Mouse (Mus musculus): ENCODE data around the gene Dnmt1. TPM values are rescaled to one million over a fixed set of nuclear protein-coding genes. Genes with fewer than 3 reads are reported as not detected.
A peak's percentile ranks its signal among the peaks of the same experiment; 100 is the strongest.

Dnmt1 gene
- polyA plus RNA-seq, 1 experiment from 2014 or later: 80.0 TPM

DNA sequence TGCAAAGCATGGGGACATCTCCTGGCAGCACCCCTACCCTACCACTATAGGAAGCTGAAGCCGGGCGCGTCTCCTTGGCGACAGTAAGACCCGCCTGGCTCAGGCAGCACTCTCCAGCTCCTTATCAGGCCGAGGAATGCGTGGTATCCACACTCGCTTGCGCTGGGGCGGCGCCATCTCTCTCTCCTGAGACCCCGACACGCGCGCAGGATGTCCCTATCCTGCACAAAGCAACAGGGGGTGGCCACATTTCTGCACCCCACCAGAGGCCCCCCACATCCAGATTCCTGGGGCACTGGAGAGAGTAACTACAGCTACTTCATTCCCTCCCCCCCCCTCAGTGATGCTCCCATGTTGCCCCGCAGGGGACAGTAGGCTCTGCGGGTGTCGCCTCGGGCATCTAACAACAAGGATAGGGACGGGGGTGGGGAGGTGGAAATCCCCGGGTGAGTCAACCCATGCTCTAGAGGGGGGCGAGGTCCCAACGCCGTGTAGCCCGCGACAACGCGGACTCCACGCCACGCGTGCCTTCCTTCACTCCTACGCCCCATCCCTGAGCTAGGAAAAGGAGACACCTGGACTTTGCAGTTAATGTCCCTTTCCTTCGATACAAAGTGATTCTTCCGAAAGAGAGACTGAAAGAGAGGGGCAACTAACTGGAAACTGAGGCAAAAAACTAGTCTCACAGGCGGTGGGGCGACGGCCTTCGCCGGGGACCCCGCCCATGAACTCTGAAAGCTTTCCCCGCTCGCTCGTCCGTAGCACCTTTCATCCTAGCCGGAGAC is 15.9 kb upstream of the Dnmt1 start:
- under 1% methylated on average over 45 of the region's 45 CpGs for WGBS
- Histone ChIP-seq H3K4me1 (peaks cover 25% of the 10 kb centered on the region), H3K4me2 (replicated peaks) (peak overlapping the region; percentile 100), H3K9ac (replicated peaks) (peak overlapping the region; percentile 77), H3K27me3 (no peaks in the 10 kb centered on the region), H3K4me3 (peak overlapping the region; percentile 81), H3K36me3 (no peaks in the 10 kb centered on the region), H3K9me3 (no peaks in the 10 kb centered on the region), H3K27ac (replicated peaks) (no peak overlapping the region)
- ATAC-seq (replicated peaks): peak; percentile 60

DNA sequence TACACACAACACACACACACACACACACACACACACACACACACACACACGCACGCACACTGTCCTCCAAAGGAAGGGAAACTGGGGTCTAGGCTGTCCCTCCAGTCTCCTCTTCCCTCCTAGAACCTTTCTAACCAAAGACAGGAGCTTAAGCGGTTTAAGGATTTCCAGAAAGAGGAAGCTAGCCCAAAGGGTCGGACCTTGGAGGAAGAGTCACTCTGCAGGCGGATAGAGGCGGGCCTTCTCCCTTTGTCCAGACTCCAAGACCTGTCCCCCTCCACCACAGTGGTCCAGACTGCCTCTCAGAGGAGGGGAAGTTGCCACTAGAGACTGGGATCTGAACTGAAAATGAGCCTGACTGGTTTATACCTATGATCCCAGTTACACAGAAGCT is 14.0 kb upstream of the Dnmt1 start:
- Histone ChIP-seq H3K9me3 (no peaks in the 10 kb centered on the region), H3K36me3 (no peaks in the 10 kb centered on the region), H3K4me2 (replicated peaks) (no peak overlapping the region), H3K27ac (replicated peaks) (no peak overlapping the region), H3K27me3 (no peaks in the 10 kb centered on the region), H3K9ac (replicated peaks) (no peak overlapping the region), H3K4me1 (peaks cover 25% of the 10 kb centered on the region), H3K4me3 (no peak overlapping the region)
- WGBS: 36% methylated on average over 4 of the region's 6 CpGs
- ATAC-seq (replicated peaks): no peak

DNA sequence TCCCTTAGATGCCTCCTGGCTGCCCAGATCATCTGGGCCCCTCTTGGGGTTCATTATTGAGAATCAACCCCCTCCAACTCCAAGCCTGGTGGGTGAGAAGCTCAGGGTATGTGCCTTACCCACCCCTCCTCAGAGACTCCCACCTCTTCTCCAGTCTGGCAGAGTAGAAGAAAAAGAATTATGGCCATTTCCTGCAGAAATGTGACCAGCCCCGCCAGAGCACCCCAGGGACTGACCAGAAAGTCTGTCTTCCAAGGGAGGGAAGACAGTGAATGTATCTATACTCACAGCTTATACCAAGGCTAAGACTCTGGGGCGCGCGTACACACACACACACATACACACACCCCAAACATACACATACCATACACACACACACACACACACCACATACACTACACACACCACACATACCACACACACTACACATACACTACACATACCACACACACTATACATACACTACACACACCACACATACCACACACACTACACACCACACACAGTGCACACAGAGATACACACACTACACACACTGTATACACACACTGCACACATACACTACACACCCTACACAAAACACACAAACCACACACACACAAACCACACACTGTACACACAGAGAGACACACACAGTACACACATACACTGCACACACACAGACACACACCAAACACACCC is 13.5 kb upstream of the Dnmt1 start:
- Histone ChIP-seq H3K27ac (replicated peaks) (no peak overlapping the region), H3K4me2 (replicated peaks) (no peak overlapping the region; the same call in 1 of the 2 replicates), H3K4me1 (peaks cover 25% of the 10 kb centered on the region), H3K4me3 (no peak overlapping the region), H3K27me3 (no peaks in the 10 kb centered on the region), H3K36me3 (no peaks in the 10 kb centered on the region), H3K9ac (replicated peaks) (no peak overlapping the region), H3K9me3 (no peaks in the 10 kb centered on the region)
- 94% methylated on average over 4 of the region's 4 CpGs for WGBS
- no peak for ATAC-seq (replicated peaks)

- peaks cover 25% of the 10 kb centered on the region for H3K4me1 ChIP-seq
- H3K4me2 ChIP-seq (replicated peaks): no peak overlapping the region; the same call in 1 of the 2 replicates
- no peaks in the 10 kb centered on the region; the same call in 1 of the 2 replicates for H3K36me3 ChIP-seq
- H3K27ac ChIP-seq (replicated peaks): no peak overlapping the region
- no peaks in the 10 kb centered on the region for H3K27me3 ChIP-seq
- 37% methylated on average over 28 of the region's 28 CpGs for WGBS
- no peak overlapping the region for H3K4me3 ChIP-seq
- 0 out of 2 replicates have a peak overlapping the region, but pooled peaks have one; percentile 1 for H3K9ac ChIP-seq (replicated peaks)
- ATAC-seq (replicated peaks): no peak
- no peaks in the 10 kb centered on the region for H3K9me3 ChIP-seq
These were observed 12.7 kb upstream of the Dnmt1 start for GRCm38 (mm10) chr9:20972141-20972992.

DNA sequence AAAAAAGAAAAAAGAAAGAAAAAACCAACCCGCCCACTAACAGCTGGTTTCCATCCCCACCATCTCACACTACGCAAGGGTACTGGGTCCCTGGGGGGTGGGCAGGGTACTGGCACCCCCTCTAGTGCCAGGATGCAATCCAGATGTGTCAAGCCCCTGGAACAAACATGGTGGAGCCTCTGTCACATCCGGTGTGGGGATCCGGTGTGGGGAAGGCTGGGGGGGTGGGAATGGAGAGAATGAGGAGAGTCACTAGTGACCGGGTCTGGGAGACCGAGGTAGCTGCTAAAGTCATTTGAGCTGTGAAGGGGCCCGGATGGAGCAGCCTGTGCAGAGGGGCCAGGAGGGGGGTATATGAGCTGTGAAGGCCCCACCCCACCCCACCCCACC is 12.1 kb upstream of the Dnmt1 start:
- H3K27me3 ChIP-seq: no peaks in the 10 kb centered on the region
- no peak overlapping the region for H3K9ac ChIP-seq (replicated peaks)
- 86% methylated on average over 7 of the region's 7 CpGs for WGBS
- no peak overlapping the region for H3K4me3 ChIP-seq
- H3K36me3 ChIP-seq: no peaks in the 10 kb centered on the region; the same call in 1 of the 2 replicates
- H3K9me3 ChIP-seq: no peaks in the 10 kb centered on the region
- ATAC-seq (replicated peaks): no peak
- H3K27ac ChIP-seq (replicated peaks): no peak overlapping the region
- peaks cover 23% of the 10 kb centered on the region for H3K4me1 ChIP-seq
- no peak overlapping the region for H3K4me2 ChIP-seq (replicated peaks)

- H3K36me3 ChIP-seq: no peaks in the 10 kb centered on the region; the same call in 1 of the 2 replicates
- no peak overlapping the region for H3K27ac ChIP-seq (replicated peaks)
- H3K9ac ChIP-seq (replicated peaks): no peak overlapping the region
- no peak overlapping the region for H3K4me3 ChIP-seq
- H3K4me1 ChIP-seq: no peaks in the 10 kb centered on the region
- no peaks in the 10 kb centered on the region for H3K9me3 ChIP-seq
- WGBS: 79% methylated on average over 5 of the region's 5 CpGs
- no peak for ATAC-seq (replicated peaks)
- H3K27me3 ChIP-seq: no peaks in the 10 kb centered on the region
- no peak overlapping the region for H3K4me2 ChIP-seq (replicated peaks)
These were observed 7.1 kb upstream of the Dnmt1 start for GRCm38 (mm10) chr9:20966747-20967146.

- Histone ChIP-seq H3K36me3 (no peaks in the 10 kb centered on the region; the same call in 1 of the 2 replicates), H3K4me1 (no peaks in the 10 kb centered on the region), H3K4me2 (replicated peaks) (no peak overlapping the region), H3K4me3 (no peak overlapping the region), H3K9me3 (no peaks in the 10 kb centered on the region), H3K27me3 (no peaks in the 10 kb centered on the region), H3K27ac (replicated peaks) (no peak overlapping the region), H3K9ac (replicated peaks) (no peak overlapping the region)
- ATAC-seq (replicated peaks): no peak
- 81% methylated on average over 3 of the region's 3 CpGs for WGBS
These were observed 6.3 kb upstream of the Dnmt1 start for GRCm38 (mm10) chr9:20966008-20966407.

GRCm38 (mm10) chr9:20965606-20966005 is 5.9 kb upstream of the Dnmt1 start:
- H3K27me3 ChIP-seq: no peaks in the 10 kb centered on the region
- 95% methylated on average over 4 of the region's 4 CpGs for WGBS
- no peak overlapping the region for H3K27ac ChIP-seq (replicated peaks)
- no peaks in the 10 kb centered on the region for H3K9me3 ChIP-seq
- no peak overlapping the region for H3K4me3 ChIP-seq
- no peaks in the 10 kb centered on the region; the same call in 1 of the 2 replicates for H3K36me3 ChIP-seq
- no peak for ATAC-seq (replicated peaks)
- H3K4me2 ChIP-seq (replicated peaks): no peak overlapping the region
- H3K9ac ChIP-seq (replicated peaks): no peak overlapping the region
- H3K4me1 ChIP-seq: no peaks in the 10 kb centered on the region

DNA sequence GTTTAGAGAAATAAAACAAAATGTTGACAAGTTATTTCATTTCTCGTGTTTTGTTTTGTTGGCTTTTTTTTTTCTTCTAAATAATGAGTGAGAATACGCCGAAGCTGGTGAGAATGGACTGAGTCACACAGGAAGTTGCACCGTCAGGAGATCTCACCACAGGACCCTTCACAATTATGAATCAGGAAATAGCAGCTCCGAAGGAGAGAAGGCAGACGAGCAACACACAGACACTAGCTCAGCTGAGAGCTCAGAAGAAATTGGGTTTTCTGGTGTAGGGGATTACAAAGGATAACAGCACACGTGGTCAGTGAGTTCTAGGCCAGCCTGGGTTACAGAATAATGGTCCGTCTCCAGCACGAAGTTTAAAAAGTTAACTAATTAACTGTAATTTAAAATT is 1.9 kb upstream of the Dnmt1 start:
- Histone ChIP-seq H3K36me3 (no peaks in the 10 kb centered on the region), H3K9ac (replicated peaks) (no peak overlapping the region), H3K27ac (replicated peaks) (no peak overlapping the region), H3K9me3 (no peaks in the 10 kb centered on the region), H3K27me3 (no peaks in the 10 kb centered on the region), H3K4me1 (no peaks in the 10 kb centered on the region), H3K4me3 (no peak overlapping the region), H3K4me2 (replicated peaks) (no peak overlapping the region)
- 74% methylated on average over 9 of the region's 9 CpGs for WGBS
- no peak for ATAC-seq (replicated peaks)

- no peak overlapping the region for H3K4me3 ChIP-seq
- 80% methylated on average over 3 of the region's 3 CpGs for WGBS
- H3K27me3 ChIP-seq: no peaks in the 10 kb centered on the region
- H3K36me3 ChIP-seq: no peaks in the 10 kb centered on the region
- H3K27ac ChIP-seq (replicated peaks): no peak overlapping the region
- no peak overlapping the region for H3K9ac ChIP-seq (replicated peaks)
- no peak overlapping the region for H3K4me2 ChIP-seq (replicated peaks)
- H3K9me3 ChIP-seq: no peaks in the 10 kb centered on the region
- ATAC-seq (replicated peaks): no peak
- no peaks in the 10 kb centered on the region for H3K4me1 ChIP-seq
These were observed 2.7 kb downstream of the Dnmt1 start for GRCm38 (mm10) chr9:20956989-20957388.

GRCm38 (mm10) chr9:20952520-20953227 is 7.0 kb downstream of the Dnmt1 start:
- ATAC-seq (replicated peaks): peak; percentile 94
- H3K27me3 ChIP-seq: no peaks in the 10 kb centered on the region
- H3K9ac ChIP-seq (replicated peaks): peak overlapping the region; percentile 85
- H3K36me3 ChIP-seq: no peaks in the 10 kb centered on the region
- H3K27ac ChIP-seq (replicated peaks): peak overlapping the region; percentile 93
- H3K4me2 ChIP-seq (replicated peaks): peak overlapping the region; percentile 59
- WGBS: under 1% methylated on average over 51 of the region's 51 CpGs
- H3K4me1 ChIP-seq: peaks cover 16% of the 10 kb centered on the region
- H3K9me3 ChIP-seq: no peaks in the 10 kb centered on the region
- peak overlapping the region; percentile 83 for H3K4me3 ChIP-seq

Data from forebrain, embryonic 15.5 days (tissue).